ENCODE assay signal across 9 mouse cellular contexts in the genomic region with DNA sequence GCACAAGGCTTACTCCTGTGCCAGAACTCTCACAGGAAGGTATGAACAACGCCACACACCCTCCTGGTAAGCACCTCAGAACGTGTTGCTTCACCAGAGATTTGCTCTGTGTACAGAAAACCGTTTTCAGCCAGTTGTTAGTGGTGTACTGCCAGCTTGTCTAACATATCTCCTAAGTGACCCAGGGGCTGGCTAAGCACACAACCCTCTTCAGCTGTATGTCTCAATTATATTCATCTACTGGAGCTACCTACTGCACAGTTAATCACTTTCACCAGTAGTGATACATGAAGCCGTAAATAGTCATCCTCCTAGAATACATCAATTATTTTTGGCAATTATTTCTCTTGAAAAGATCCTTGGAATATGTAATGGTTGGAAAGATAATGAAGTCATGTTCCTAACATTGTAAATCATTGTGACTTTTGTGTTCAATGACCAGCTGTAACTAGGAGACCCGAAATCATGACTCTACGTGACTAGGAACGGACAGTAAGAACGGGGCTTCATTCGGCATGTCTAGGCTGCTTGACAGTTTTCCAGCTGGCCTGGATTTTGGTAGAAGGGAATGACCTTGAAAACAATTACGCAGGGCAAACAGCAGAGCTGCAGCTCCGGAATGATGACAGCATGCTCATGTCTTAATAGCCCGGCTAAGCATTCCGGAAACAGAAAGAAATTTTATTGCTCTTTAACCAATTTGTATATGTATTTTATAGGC.
DNase-seq lines count a peak whose midpoint lies in the region; ATAC-seq lines count a peak whose summit lies in the region.
"Had no signal": no experiment of that assay in that cellular context is flagged by ENCODE, and none has a peak within 500 bp of the region (broad histone marks: within the 10 kb centered on the region; RNA-seq: fewer than 3 reads in every experiment).

No protein-coding gene starts in this region.

- WGBS in hindbrain, embryonic 15.5 days: 53% methylated on average over 13 of the region's 13 CpGs
- 91% methylated on average over 13 of the region's 13 CpGs for WGBS in hindbrain, embryonic 10.5 days

- H3K4me3 ChIP-seq in hindbrain, embryonic 15.5 days: no peak overlapping the region
- H3K4me3 ChIP-seq in hindbrain, embryonic 10.5 days: no peak overlapping the region
- H3K4me3 ChIP-seq: limb, embryonic 13.5 days had no signal

- peak overlapping the region; percentile 27; the same call in 1 of the 2 replicates for H3K27ac ChIP-seq in hindbrain, embryonic 15.5 days (replicated peaks)
- no peak overlapping the region for H3K27ac ChIP-seq in hindbrain, embryonic 10.5 days
- H3K27ac ChIP-seq: limb, embryonic 13.5 days had no signal

- peaks cover 5% of the 10 kb centered on the region for H3K4me1 ChIP-seq in hindbrain, embryonic 15.5 days (replicated peaks)
- 0 out of 2 replicates have a peak, but pooled peaks cover 5% of the 10 kb centered on the region for H3K4me1 ChIP-seq in hindbrain, embryonic 10.5 days (replicated peaks)

- no peaks in the 10 kb centered on the region for H3K27me3 ChIP-seq in hindbrain, embryonic 15.5 days
- no peaks in the 10 kb centered on the region for H3K27me3 ChIP-seq in hindbrain, embryonic 10.5 days (ENCODE audit: insufficient read depth, poor library complexity, severe bottlenecking)

- H3K4me2 ChIP-seq in hindbrain, embryonic 15.5 days: no peak overlapping the region
- H3K4me2 ChIP-seq: limb, embryonic 13.5 days had no signal

- no peaks in the 10 kb centered on the region for H3K36me3 ChIP-seq in hindbrain, embryonic 15.5 days
- no peaks in the 10 kb centered on the region for H3K36me3 ChIP-seq in hindbrain, embryonic 10.5 days
- H3K36me3 ChIP-seq: limb, embryonic 13.5 days had no signal

- no peak overlapping the region for H3K9ac ChIP-seq in hindbrain, embryonic 15.5 days
- H3K9ac ChIP-seq: limb, embryonic 13.5 days had no signal

- 0 out of 2 replicates have a peak, but pooled peaks have one; percentile 23 for ATAC-seq in hindbrain, embryonic 15.5 days (ENCODE audit: low FRiP score, low read depth)

- H3K9me3 ChIP-seq in hindbrain, embryonic 15.5 days: no peaks in the 10 kb centered on the region
- no peaks in the 10 kb centered on the region for H3K9me3 ChIP-seq in hindbrain, embryonic 10.5 days
- H3K9me3 ChIP-seq: limb, embryonic 13.5 days had no signal

- no peak for DNase-seq in hindbrain, embryonic 10.5 days (ENCODE audit: low spot score)
- DNase-seq in Muller cell, postnatal 12 days (ENCODE audit: inconsistent ontology term): peak; percentile 14
- DNase-seq in heart, adult 18-20 months: peak; percentile 53 to 58
- peak; percentile 71 for DNase-seq in kidney, postnatal 10 days
- no peak for DNase-seq in spleen, postnatal 14 days (ENCODE audit: low spot score in 2 of 2)
- DNase-seq in adipocyte (ENCODE audit: low spot score) (no peak), liver (no peak)

Comparison
In these comparisons a context has a peak if more than half of its experiments do, and no peak if none do; other contexts are left out.
1. DNase-seq: peak in Muller cell, postnatal 12 days (single experiment), heart, adult 18-20 months (2 of 2) and kidney, postnatal 10 days (single experiment); none in hindbrain, embryonic 10.5 days (single experiment), spleen, postnatal 14 days (0 of 2), adipocyte (single experiment) and liver (single experiment).